Mouse (Mus musculus) heart, adult 2 months (tissue): Measurements from ENCODE around the gene Pitx3.

Source experiments
- CTCF ChIP-seq: fragments of 200-600 bp; IDR thresholded peaks from 2 replicates; pipeline ENCODE4 v1.8.1; 2022; ENCODE audit warnings: antibody characterized with exemption, mild to moderate bottlenecking, moderate library complexity
- EP300 ChIP-seq: fragments of 200-500 bp; IDR thresholded peaks from 2 replicates; pipeline ENCODE4 v1.6.1; 2011; ENCODE audit warnings: low read depth, low read length, control low read depth; ENCODE audit not compliant: insufficient read depth
- POLR2A ChIP-seq: fragments of 200-500 bp; IDR thresholded peaks from 2 replicates; pipeline ENCODE4 v1.6.1; 2011; ENCODE audit warnings: mild to moderate bottlenecking, low read depth, low read length, control low read depth; ENCODE audit not compliant: insufficient read depth

GRCm38 (mm10) chr19:46123876-46124275, 24.2 kb downstream of the Pitx3 start:
- TF ChIP-seq CTCF (no peak), EP300 (no peak), POLR2A (no peak)
